Mouse (Mus musculus): Measurements from ENCODE around the gene Bmp8a.

GRCm38 (mm10) chr4:123311845-123312244, 31.2 kb downstream of the Bmp8a start:
- no peak for TF ChIP-seq CTCF (IDR thresholded peaks at IDR 0.05; ENCODE audit: control insufficient read depth, insufficient read depth, low read length)
- TF ChIP-seq POLR2A (IDR thresholded peaks at IDR 0.05; ENCODE audit: borderline replicate concordance, control insufficient read depth, low read depth, low read length): no peak
